Mouse (Mus musculus) thymus, adult 2 months (tissue): Measurements from ENCODE around the gene Epb41. TPM values are rescaled to one million over a fixed set of nuclear protein-coding genes. Genes with fewer than 3 reads are reported as not detected.

Source experiments
- DNase-seq: peaks from one replicate; pipeline ENCODE4 v3.0.0; 2021
- H3K27ac ChIP-seq: fragments of 200-500 bp; 2 replicates; pipeline ENCODE4 v1.5.1; 2012; ENCODE audit warnings: low read length, control low read depth; ENCODE audit not compliant: control insufficient read depth, insufficient read depth
- H3K27me3 ChIP-seq: fragments of 200-500 bp; 2 replicates; pipeline ENCODE4 v1.6.1; 2012; ENCODE audit warnings: mild to moderate bottlenecking, low read length, moderate library complexity, mixed read lengths; ENCODE audit not compliant: control insufficient read depth, insufficient read depth
- H3K36me3 ChIP-seq: fragments of 200-500 bp; 2 replicates; pipeline ENCODE4 v1.6.1; 2012; ENCODE audit warnings: mild to moderate bottlenecking, low read length, moderate library complexity; ENCODE audit not compliant: control insufficient read depth, insufficient read depth
- H3K4me1 ChIP-seq: fragments of 200-500 bp; replicated peaks from 2 replicates; pipeline ENCODE4 v1.6.1; 2012; ENCODE audit warnings: low read length; ENCODE audit not compliant: control insufficient read depth, insufficient read depth
- H3K4me3 ChIP-seq: fragments of 200-500 bp; 2 replicates; pipeline ENCODE4 v1.5.1; 2012; ENCODE audit warnings: mild to moderate bottlenecking, low read length, control low read depth, moderate library complexity; ENCODE audit not compliant: control insufficient read depth, insufficient read depth
- CTCF ChIP-seq: fragments of 200-500 bp; IDR thresholded peaks from 2 replicates; pipeline ENCODE4 v1.5.1; 2012; ENCODE audit warnings: mild to moderate bottlenecking, control low read depth, low read length, moderate library complexity, borderline replicate concordance; ENCODE audit not compliant: control insufficient read depth, poor library complexity, insufficient read depth; ENCODE audit errors: extremely low read depth
- POLR2A ChIP-seq: fragments of 200-500 bp; IDR thresholded peaks from 2 replicates; pipeline ENCODE4 v1.6.1; 2012; ENCODE audit warnings: mild to moderate bottlenecking, low read length, control low read depth, moderate library complexity; ENCODE audit not compliant: control insufficient read depth, poor library complexity, insufficient read depth; ENCODE audit errors: extremely low read depth
- WGBS: fragments of 180-500 bp; shearing (Covaris S2); methylation state at CpG from one replicate; pipeline ENCODE4 v1.1.7; 2018; 5-methylcytosine and 5-hydroxymethylcytosine counted together
- polyA plus RNA-seq: library from polyadenylated mRNA; depleted of rRNA; stranded (reverse); fragments of >200 nt; gene quantifications from 2 replicates; pipeline ENCODE4 v1.2.3, GENCODE M21; 2012

Epb41 gene
- polyA plus RNA-seq, 1 experiment: 103 TPM

DNA sequence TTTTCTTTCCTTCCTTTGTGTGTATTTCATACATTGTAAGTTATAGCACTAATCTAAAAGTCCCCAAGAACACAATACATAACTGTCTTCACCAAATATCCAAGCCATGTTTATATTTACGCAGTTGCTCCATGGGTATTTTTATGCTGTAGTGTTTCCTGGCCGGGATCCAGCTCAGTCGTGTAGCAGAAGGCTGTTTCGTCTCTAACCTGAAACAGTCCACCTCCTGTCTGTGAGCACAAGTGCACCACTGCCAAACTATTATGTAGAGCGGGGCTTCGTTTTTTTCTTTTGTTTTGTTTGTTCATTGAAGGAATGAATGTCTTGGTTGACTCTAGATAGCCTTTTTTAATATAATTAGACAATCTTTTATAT, 176.0 kb downstream of the Epb41 start:
- H3K27me3 ChIP-seq: no peaks in the 10 kb centered on the region
- no peak overlapping the region for H3K27ac ChIP-seq
- no peak overlapping the region for H3K4me3 ChIP-seq
- H3K36me3 ChIP-seq: peaks cover 68% of the 10 kb centered on the region
- TF ChIP-seq CTCF (no peak), POLR2A (no peak)
- no peaks in the 10 kb centered on the region for H3K4me1 ChIP-seq
- 92% methylated on average over 6 of the region's 6 CpGs for WGBS
- DNase-seq: no peak

DNA sequence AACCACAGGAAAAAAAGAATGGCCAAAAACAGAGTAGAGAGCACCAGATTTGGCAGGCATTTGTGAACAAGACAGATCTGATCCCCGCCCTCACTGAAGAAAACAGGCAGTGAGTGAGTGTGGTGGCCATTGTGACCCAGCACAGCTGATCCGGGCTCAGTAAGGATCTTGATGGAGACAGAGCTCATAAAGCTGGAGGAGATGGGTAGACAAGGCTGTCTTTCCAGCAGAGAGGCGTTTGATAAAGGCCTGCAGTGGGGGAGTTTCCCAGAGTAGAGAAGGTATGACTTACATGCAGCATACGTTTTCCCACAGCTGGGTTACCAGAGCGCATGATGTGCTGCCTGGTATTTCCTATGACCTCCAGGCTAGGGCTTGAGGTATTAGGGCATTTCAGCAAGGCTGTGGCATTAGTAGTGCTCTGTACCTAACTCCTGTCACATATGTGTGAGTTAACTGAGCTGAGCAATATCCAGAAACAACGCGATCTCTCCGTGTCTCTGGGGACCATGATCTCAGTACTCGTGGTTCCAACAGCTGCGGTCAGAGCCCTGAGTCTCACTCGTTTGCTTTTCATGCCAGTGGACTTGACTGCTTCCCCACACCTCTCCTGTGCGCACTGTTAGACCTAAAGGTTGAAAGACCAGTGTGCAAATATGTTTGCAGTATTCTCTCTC, 176.5 kb downstream of the Epb41 start:
- Histone ChIP-seq H3K27ac (no peak overlapping the region), H3K4me1 (no peaks in the 10 kb centered on the region), H3K27me3 (no peaks in the 10 kb centered on the region), H3K36me3 (peaks cover 74% of the 10 kb centered on the region), H3K4me3 (no peak overlapping the region)
- WGBS: 97% methylated on average over 12 of the region's 12 CpGs
- DNase-seq: no peak
- TF ChIP-seq POLR2A (no peak), CTCF (no peak)

DNA sequence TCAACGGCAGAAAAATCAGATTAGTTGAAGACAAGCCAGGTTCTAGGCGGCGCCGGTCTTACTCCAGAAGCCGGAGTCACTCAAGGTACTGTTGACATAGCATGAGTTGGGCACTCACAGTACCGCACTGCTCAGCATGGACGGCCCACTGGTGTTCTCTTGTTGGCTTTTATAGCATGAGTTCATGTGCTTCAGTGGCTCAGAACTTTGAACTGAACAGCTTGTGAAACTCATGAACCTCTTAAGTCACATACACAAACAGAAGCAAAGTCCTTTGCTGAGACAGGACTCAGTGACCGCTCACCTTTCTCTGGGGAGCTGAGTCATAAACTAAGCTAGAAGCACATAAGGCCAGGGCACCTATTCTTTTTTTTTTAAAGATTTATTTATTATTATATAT, 177.3 kb downstream of the Epb41 start:
- no peaks in the 10 kb centered on the region for H3K27me3 ChIP-seq
- TF ChIP-seq CTCF: no peak
- no peak for TF ChIP-seq POLR2A
- H3K27ac ChIP-seq: no peak overlapping the region
- DNase-seq: no peak
- no peaks in the 10 kb centered on the region for H3K4me1 ChIP-seq
- H3K36me3 ChIP-seq: peaks cover 82% of the 10 kb centered on the region
- 96% methylated on average over 8 of the region's 8 CpGs for WGBS
- H3K4me3 ChIP-seq: no peak overlapping the region

DNA sequence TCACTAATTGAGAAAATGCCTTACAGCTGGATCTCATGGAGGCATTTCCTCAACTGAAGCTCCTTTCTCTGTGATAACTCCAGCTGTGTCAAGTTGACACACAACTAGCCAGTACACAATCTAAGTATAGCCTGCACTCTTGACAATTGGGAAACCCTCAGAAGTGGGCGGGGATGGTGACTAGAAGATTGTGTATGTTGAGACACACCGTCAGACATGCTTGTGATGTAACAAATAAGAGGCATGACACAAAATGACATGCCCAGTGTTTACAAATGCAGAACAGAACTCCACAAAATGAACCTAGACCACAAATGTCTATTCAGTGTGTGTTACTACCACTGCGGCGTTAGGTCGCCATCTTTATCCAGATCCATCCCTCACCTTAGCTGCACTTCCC, 178.0 kb downstream of the Epb41 start:
- Histone ChIP-seq H3K36me3 (peaks cover 83% of the 10 kb centered on the region), H3K4me1 (no peaks in the 10 kb centered on the region), H3K27ac (no peak overlapping the region), H3K4me3 (no peak overlapping the region), H3K27me3 (no peaks in the 10 kb centered on the region)
- TF ChIP-seq CTCF (no peak), POLR2A (no peak)
- 99% methylated on average over 5 of the region's 5 CpGs for WGBS
- no peak for DNase-seq

DNA sequence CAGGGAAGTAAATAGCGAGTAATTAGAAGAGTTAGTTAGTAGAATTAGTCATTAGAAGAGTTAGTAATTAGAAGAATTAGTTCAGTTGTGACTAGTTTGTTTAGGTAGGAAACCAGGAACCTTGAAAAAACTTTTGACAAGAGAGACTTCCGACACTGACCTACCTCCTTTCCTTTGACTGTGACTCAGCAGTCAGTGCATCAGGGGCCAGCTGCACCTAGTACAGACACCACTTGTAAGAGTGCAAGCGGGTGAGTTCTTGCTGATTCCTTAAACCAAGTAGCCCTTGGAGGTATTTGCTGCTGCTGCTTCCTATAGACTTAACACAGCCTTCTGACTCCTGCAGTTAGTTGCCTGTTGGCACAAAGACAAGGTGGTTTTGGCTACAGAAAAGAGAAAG, 184.4 kb downstream of the Epb41 start:
- Histone ChIP-seq H3K4me3 (no peak overlapping the region), H3K27me3 (no peaks in the 10 kb centered on the region), H3K36me3 (peaks cover 51% of the 10 kb centered on the region), H3K27ac (no peak overlapping the region), H3K4me1 (no peaks in the 10 kb centered on the region)
- DNase-seq: no peak
- TF ChIP-seq POLR2A (no peak), CTCF (no peak)
- WGBS: 52% methylated on average over 3 of the region's 3 CpGs

- Histone ChIP-seq H3K4me1 (no peaks in the 10 kb centered on the region), H3K36me3 (peaks cover 41% of the 10 kb centered on the region), H3K27ac (no peak overlapping the region)
These were observed 186.6 kb downstream of the Epb41 start for GRCm38 (mm10) chr4:131888564-131888963.

GRCm38 (mm10) chr4:131885376-131885775, 189.7 kb downstream of the Epb41 start:
- no peaks in the 10 kb centered on the region for H3K4me1 ChIP-seq
- no peak for DNase-seq
- no peaks in the 10 kb centered on the region for H3K27me3 ChIP-seq
- 86% methylated on average over 6 of the region's 6 CpGs for WGBS
- H3K4me3 ChIP-seq: no peak overlapping the region
- peaks cover 16% of the 10 kb centered on the region for H3K36me3 ChIP-seq
- no peak overlapping the region for H3K27ac ChIP-seq
- TF ChIP-seq POLR2A (no peak), CTCF (no peak)

More at GRCm38 (mm10) chr4:131888564-131888963, 186.6 kb downstream of the Epb41 start:
- no peak for DNase-seq
- WGBS: 95% methylated on average over 1 of the region's 1 CpGs
- TF ChIP-seq CTCF: no peak
- TF ChIP-seq POLR2A: no peak
- Histone ChIP-seq H3K27me3 (no peaks in the 10 kb centered on the region), H3K4me3 (no peak overlapping the region)

- TF ChIP-seq CTCF (no peak), POLR2A (no peak)
- H3K36me3 ChIP-seq: peaks cover 16% of the 10 kb centered on the region
- DNase-seq: no peak
- no peaks in the 10 kb centered on the region for H3K4me1 ChIP-seq
- WGBS: 92% methylated on average over 6 of the region's 6 CpGs
- no peak overlapping the region for H3K4me3 ChIP-seq
- H3K27ac ChIP-seq: no peak overlapping the region
- H3K27me3 ChIP-seq: no peaks in the 10 kb centered on the region
These were observed 191.6 kb downstream of the Epb41 start for GRCm38 (mm10) chr4:131883571-131883970.
